Mouse (Mus musculus): ENCODE measurements around the gene Cacng6. TPM values are rescaled to one million over a fixed set of nuclear protein-coding genes. Genes with fewer than 3 reads are reported as not detected.

Cacng6 gene
- total and polyA plus RNA-seq, 3 experiments = 0.11 TPM; not detected in 2

DNA sequence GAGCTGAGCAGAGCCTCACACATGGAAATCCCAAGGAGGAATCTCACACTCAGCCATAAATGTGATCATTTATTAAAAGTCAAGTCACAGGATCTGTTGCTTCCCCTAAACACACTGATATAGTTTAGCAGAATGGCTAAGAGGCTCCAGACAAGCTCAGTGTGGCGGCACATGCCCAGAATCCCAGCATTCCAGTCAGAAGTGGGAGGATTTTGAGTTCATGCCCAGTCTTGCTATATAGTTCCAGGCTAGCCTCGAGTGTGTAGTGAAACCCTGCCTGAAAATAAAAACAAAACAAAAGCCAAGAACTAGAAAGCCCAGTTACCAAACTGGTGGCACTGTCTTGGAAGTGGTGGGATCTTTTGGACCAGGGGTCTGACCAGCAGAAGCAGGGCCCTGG, 44.6 kb downstream of the Cacng6 start:
- Histone ChIP-seq H3K4me1 (ENCODE audit: insufficient read depth, low read depth, low read length) (no peaks in the 10 kb centered on the region), H3K27me3 (ENCODE audit: insufficient read depth, low read length) (no peaks in the 10 kb centered on the region), H3K4me3 (ENCODE audit: low read depth, low read length) (no peak overlapping the region), H3K36me3 (replicated peaks) (no peaks in the 10 kb centered on the region), H3K9me3 (replicated peaks) (no peaks in the 10 kb centered on the region)
- DNase-seq (ENCODE audit: low spot score) (no peak), ATAC-seq (ENCODE audit: extremely low read depth, insufficient number of reproducible peaks, low FRiP score, poor library complexity, severe bottlenecking) (no peak)
- no peak for TF ChIP-seq CTCF (IDR thresholded peaks at IDR 0.05; ENCODE audit: low read depth, low read length)
- no peak for TF ChIP-seq GATA1 (IDR thresholded peaks at IDR 0.05; ENCODE audit: borderline replicate concordance, low read length)
- TF ChIP-seq TAL1 (conservative IDR thresholded peaks at IDR 0.05; ENCODE audit: low read depth, low read length) = no peak
- no peak for TF ChIP-seq GATA2 (IDR thresholded peaks at IDR 0.05; ENCODE audit: borderline replicate concordance, low read depth, low read length)
- TF ChIP-seq POLR2AphosphoS5 (IDR thresholded peaks at IDR 0.05; ENCODE audit: insufficient replicate concordance, low read depth, low read length) = no peak

DNA sequence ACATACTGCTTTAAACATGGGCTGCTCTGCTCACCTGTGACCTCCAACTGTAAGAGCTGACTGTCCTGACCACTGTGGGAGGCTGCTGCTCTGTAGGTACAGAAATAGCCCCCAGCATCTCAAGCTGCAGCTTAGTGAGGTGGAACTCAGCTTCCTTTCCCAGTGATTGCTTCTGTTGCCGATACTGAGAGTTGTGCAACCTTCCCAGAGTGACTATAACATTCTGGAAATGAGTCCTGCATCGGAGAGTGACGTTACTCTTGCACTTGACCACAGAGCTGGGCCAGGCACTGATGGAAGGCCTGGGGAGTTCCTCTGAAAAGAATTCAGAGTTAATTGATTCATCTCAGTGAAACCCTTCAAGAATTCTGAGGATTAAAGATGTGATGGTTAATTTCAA, 48.8 kb downstream of the Cacng6 start:
- no peak for ATAC-seq (ENCODE audit: extremely low read depth, insufficient number of reproducible peaks, low FRiP score, poor library complexity, severe bottlenecking)
- no peaks in the 10 kb centered on the region for H3K36me3 ChIP-seq (replicated peaks)
- no peak overlapping the region for H3K4me3 ChIP-seq (ENCODE audit: low read depth, low read length)
- no peaks in the 10 kb centered on the region for H3K9me3 ChIP-seq (replicated peaks)
- TF ChIP-seq CTCF (IDR thresholded peaks at IDR 0.05; ENCODE audit: low read depth, low read length) (no peak), GATA2 (IDR thresholded peaks at IDR 0.05; ENCODE audit: borderline replicate concordance, low read depth, low read length) (no peak), TAL1 (conservative IDR thresholded peaks at IDR 0.05; ENCODE audit: low read depth, low read length) (no peak), POLR2AphosphoS5 (IDR thresholded peaks at IDR 0.05; ENCODE audit: insufficient replicate concordance, low read depth, low read length) (no peak), GATA1 (IDR thresholded peaks at IDR 0.05; ENCODE audit: borderline replicate concordance, low read length) (no peak)
- H3K4me1 ChIP-seq (ENCODE audit: insufficient read depth, low read depth, low read length) = no peaks in the 10 kb centered on the region
- no peak for DNase-seq (ENCODE audit: low spot score)
- H3K27me3 ChIP-seq (ENCODE audit: insufficient read depth, low read length) = peaks cover 2% of the 10 kb centered on the region; the same call in 1 of the 2 replicates

GRCm38 (mm10) chr7:3474291-3475080, 50.5 kb downstream of the Cacng6 start:
- no peak for DNase-seq (ENCODE audit: low spot score)

GRCm38 (mm10) chr7:3476728-3477127, 52.7 kb downstream of the Cacng6 start:
- Histone ChIP-seq H3K4me3 (ENCODE audit: low read depth, low read length) (no peak overlapping the region), H3K27me3 (ENCODE audit: insufficient read depth, low read length) (peaks cover 2% of the 10 kb centered on the region; the same call in 1 of the 2 replicates), H3K36me3 (replicated peaks) (no peaks in the 10 kb centered on the region), H3K9me3 (replicated peaks) (0 out of 2 replicates have a peak, but pooled peaks cover 2% of the 10 kb centered on the region), H3K4me1 (ENCODE audit: insufficient read depth, low read depth, low read length) (no peaks in the 10 kb centered on the region)
- TF ChIP-seq CTCF (IDR thresholded peaks at IDR 0.05; ENCODE audit: low read depth, low read length) (no peak), GATA2 (IDR thresholded peaks at IDR 0.05; ENCODE audit: borderline replicate concordance, low read depth, low read length) (no peak), POLR2AphosphoS5 (IDR thresholded peaks at IDR 0.05; ENCODE audit: insufficient replicate concordance, low read depth, low read length) (no peak), GATA1 (IDR thresholded peaks at IDR 0.05; ENCODE audit: borderline replicate concordance, low read length) (no peak), TAL1 (conservative IDR thresholded peaks at IDR 0.05; ENCODE audit: low read depth, low read length) (no peak)
- ATAC-seq (ENCODE audit: extremely low read depth, insufficient number of reproducible peaks, low FRiP score, poor library complexity, severe bottlenecking) (no peak), DNase-seq (ENCODE audit: low spot score) (no peak)

More at GRCm38 (mm10) chr7:3474291-3475080, 50.5 kb downstream of the Cacng6 start:
- no peak for ATAC-seq (ENCODE audit: extremely low read depth, insufficient number of reproducible peaks, low FRiP score, poor library complexity, severe bottlenecking)
- no peaks in the 10 kb centered on the region for H3K9me3 ChIP-seq (replicated peaks)
- peaks cover 2% of the 10 kb centered on the region; the same call in 1 of the 2 replicates for H3K27me3 ChIP-seq (ENCODE audit: insufficient read depth, low read length)
- no peak overlapping the region for H3K4me3 ChIP-seq (ENCODE audit: low read depth, low read length)
- H3K36me3 ChIP-seq (replicated peaks) = no peaks in the 10 kb centered on the region
- no peak for TF ChIP-seq GATA2 (IDR thresholded peaks at IDR 0.05; ENCODE audit: borderline replicate concordance, low read depth, low read length)
- H3K4me1 ChIP-seq (ENCODE audit: insufficient read depth, low read depth, low read length) = no peaks in the 10 kb centered on the region

GRCm38 (mm10) chr7:3481948-3482608, 58.1 kb downstream of the Cacng6 start:
- TF ChIP-seq TAL1 (conservative IDR thresholded peaks at IDR 0.05; ENCODE audit: low read depth, low read length) = no peak
- Histone ChIP-seq H3K4me1 (ENCODE audit: insufficient read depth, low read depth, low read length) (no peaks in the 10 kb centered on the region), H3K27me3 (ENCODE audit: insufficient read depth, low read length) (no peaks in the 10 kb centered on the region), H3K9me3 (replicated peaks) (0 out of 2 replicates have a peak, but pooled peaks cover 2% of the 10 kb centered on the region), H3K36me3 (replicated peaks) (no peaks in the 10 kb centered on the region), H3K4me3 (ENCODE audit: low read depth, low read length) (no peak overlapping the region)
- no peak for ATAC-seq (ENCODE audit: extremely low read depth, insufficient number of reproducible peaks, low FRiP score, poor library complexity, severe bottlenecking)
- DNase-seq (ENCODE audit: low spot score) = no peak

Other genes with a start within 250 kb of the Cacng6 start
- not detected in 2 replicates for gene Nlrp12, start 174.5 kb upstream of the Cacng6 start, total RNA-seq (2014; fragmentation: Nextera tagmentation)
- gene Nlrp12, start 174.5 kb upstream of the Cacng6 start, total RNA-seq (2017) = 0.05 and 0.06 TPM in 2 replicates
- gene Nlrp12, start 174.5 kb upstream of the Cacng6 start, polyA plus RNA-seq (2012) = not detected in 2 replicates
- gene Myadm, start 135.1 kb upstream of the Cacng6 start, total RNA-seq (2014; fragmentation: Nextera tagmentation) = not detected in 2 replicates
- gene Myadm, start 135.1 kb upstream of the Cacng6 start, total RNA-seq (2017) = 0.05 and 0.06 TPM in 2 replicates
- gene Myadm, start 135.1 kb upstream of the Cacng6 start, polyA plus RNA-seq (2012) = 0.03 TPM in 1 of 2 replicates, not detected in the other
- gene Prkcg, start 135.0 kb upstream of the Cacng6 start, total RNA-seq (2014; fragmentation: Nextera tagmentation) = not detected in 2 replicates
- gene Prkcg, start 135.0 kb upstream of the Cacng6 start, total RNA-seq (2017) = 0.33 TPM in 1 of 2 replicates, not detected in the other
- gene Prkcg, start 135.0 kb upstream of the Cacng6 start, polyA plus RNA-seq (2012) = not detected in 2 replicates
- not detected in 2 replicates for gene Cacng7, start 91.2 kb upstream of the Cacng6 start, total RNA-seq (2014; fragmentation: Nextera tagmentation)
- gene Cacng7, start 91.2 kb upstream of the Cacng6 start, total RNA-seq (2017) = 0.22 TPM in 1 of 2 replicates, not detected in the other
- not detected in 2 replicates for gene Cacng7, start 91.2 kb upstream of the Cacng6 start, polyA plus RNA-seq (2012)
- not detected in 2 replicates for gene Cacng8, start 33.5 kb upstream of the Cacng6 start, total RNA-seq (2014; fragmentation: Nextera tagmentation)
- not detected in 2 replicates for gene Cacng8, start 33.5 kb upstream of the Cacng6 start, total RNA-seq (2017)
- not detected in 2 replicates for gene Cacng8, start 33.5 kb upstream of the Cacng6 start, polyA plus RNA-seq (2012)
- gene Tarm1, start 78.4 kb downstream of the Cacng6 start, total RNA-seq (2014; fragmentation: Nextera tagmentation) = not detected in 2 replicates
- 1.3 TPM in 2 replicates for gene Tarm1, start 78.4 kb downstream of the Cacng6 start, total RNA-seq (2017)
- not detected in 2 replicates for gene Tarm1, start 78.4 kb downstream of the Cacng6 start, polyA plus RNA-seq (2012)
- gene Oscar, start 192.0 kb downstream of the Cacng6 start, total RNA-seq (2014; fragmentation: Nextera tagmentation) = not detected in 2 replicates
- gene Oscar, start 192.0 kb downstream of the Cacng6 start, total RNA-seq (2017) = 0.05 and 0.06 TPM in 2 replicates
- not detected in 2 replicates for gene Oscar, start 192.0 kb downstream of the Cacng6 start, polyA plus RNA-seq (2012)
- 179 and 192 TPM in 2 replicates for gene Ndufa3, start 193.2 kb downstream of the Cacng6 start, total RNA-seq (2014; fragmentation: Nextera tagmentation)
- 234 and 290 TPM in 2 replicates for gene Ndufa3, start 193.2 kb downstream of the Cacng6 start, total RNA-seq (2017)
- 18.5 and 18.9 TPM in 2 replicates for gene Ndufa3, start 193.2 kb downstream of the Cacng6 start, polyA plus RNA-seq (2012)
- 22.2 and 38.2 TPM in 2 replicates for gene Tfpt, start 205.7 kb downstream of the Cacng6 start, total RNA-seq (2014; fragmentation: Nextera tagmentation)
- 29.1 and 40.2 TPM in 2 replicates for gene Tfpt, start 205.7 kb downstream of the Cacng6 start, total RNA-seq (2017)
- 44.0 and 44.2 TPM in 2 replicates for gene Tfpt, start 205.7 kb downstream of the Cacng6 start, polyA plus RNA-seq (2012)
- gene Prpf31, start 205.8 kb downstream of the Cacng6 start, total RNA-seq (2014; fragmentation: Nextera tagmentation) = 34.4 and 43.3 TPM in 2 replicates
- 97.9 and 104 TPM in 2 replicates for gene Prpf31, start 205.8 kb downstream of the Cacng6 start, total RNA-seq (2017)
- 52.6 and 59.2 TPM in 2 replicates for gene Prpf31, start 205.8 kb downstream of the Cacng6 start, polyA plus RNA-seq (2012)
- gene Cnot3, start 221.1 kb downstream of the Cacng6 start, total RNA-seq (2014; fragmentation: Nextera tagmentation) = 245 and 285 TPM in 2 replicates
- gene Cnot3, start 221.1 kb downstream of the Cacng6 start, total RNA-seq (2017) = 13.9 and 20.7 TPM in 2 replicates
- 506 and 556 TPM in 2 replicates for gene Cnot3, start 221.1 kb downstream of the Cacng6 start, polyA plus RNA-seq (2012)
- 8.2 and 9.0 TPM in 2 replicates for gene Leng1, start 241.6 kb downstream of the Cacng6 start, total RNA-seq (2014; fragmentation: Nextera tagmentation)
- 7.6 and 7.7 TPM in 2 replicates for gene Leng1, start 241.6 kb downstream of the Cacng6 start, total RNA-seq (2017)
- gene Leng1, start 241.6 kb downstream of the Cacng6 start, polyA plus RNA-seq (2012) = 10.4 and 11.0 TPM in 2 replicates

All from G1E (cell line).